In the genomic region with DNA sequence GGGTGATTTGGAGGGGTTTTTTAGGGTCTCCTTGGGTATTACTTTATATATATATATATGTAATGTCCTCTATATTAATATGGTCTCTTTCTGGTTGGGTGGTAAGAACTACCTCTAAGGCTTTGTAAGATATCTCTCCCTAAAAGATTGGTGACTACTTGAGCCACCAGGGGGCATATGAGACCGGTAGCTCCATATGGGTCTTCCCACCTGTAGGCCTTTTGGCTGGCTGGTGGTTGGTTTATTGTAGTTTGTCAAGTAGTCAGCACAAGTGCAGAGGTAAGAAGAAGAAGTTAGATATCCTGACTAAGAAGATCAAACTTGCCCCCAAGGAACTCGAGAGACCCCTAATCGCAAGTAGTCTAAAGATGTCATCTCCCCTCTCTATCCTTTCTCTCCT, we compare ENCODE assay signal across 20 mouse cellular contexts. TPM values are rescaled to one million over a fixed set of nuclear protein-coding genes. Genes with fewer than 3 reads are reported as not detected.
DNase-seq lines count a peak whose midpoint lies in the region; ATAC-seq and TF ChIP-seq lines count a peak whose summit lies in the region.
"Had no signal": no experiment of that assay in that cellular context is flagged by ENCODE, and none has a peak within 500 bp of the region (broad histone marks: within the 10 kb centered on the region; RNA-seq: fewer than 3 reads in every experiment).

No protein-coding gene starts in this region.

- no peak for DNase-seq in kidney, postnatal 0 days (ENCODE audit: low spot score)
- DNase-seq in kidney, adult 18-20 months: no peak
- peak; percentile 51 for DNase-seq in spleen, postnatal 36 days (ENCODE audit: low spot score in 2 of 2)
- DNase-seq in spleen, adult 12 weeks (ENCODE audit: low spot score): no peak
- no peak for DNase-seq in ES-E14 (ENCODE audit: low read depth, low spot score)
- no peak for DNase-seq in stomach, postnatal 0 days (ENCODE audit: low spot score)
- DNase-seq in left cerebral cortex, adult 8-10 months (ENCODE audit: low spot score in 2 of 2): no peak
- DNase-seq: cerebellum, adult 2 months; heart, postnatal 4 days; kidney, adult 9 months; thymus, adult 18-20 months; thymus, postnatal 4 days had no signal

- H3K4me1 ChIP-seq in kidney, postnatal 0 days (replicated peaks; ENCODE audit: insufficient read depth, low read length): no peaks in the 10 kb centered on the region
- H3K4me1 ChIP-seq in ES-E14 (ENCODE audit: control insufficient read depth in 2 of 2, insufficient read depth in 2 of 2, low read length in 2 of 2, poor library complexity in 1 of 2): peaks cover 0 to 2% of the 10 kb centered on the region in 2 experiments; a peak in 2 of 4 replicates
- H3K4me1 ChIP-seq in stomach, postnatal 0 days (replicated peaks; ENCODE audit: control insufficient read depth, insufficient read depth): no peaks in the 10 kb centered on the region
- 0 out of 2 replicates have a peak, but pooled peaks cover under 1% of the 10 kb centered on the region for H3K4me1 ChIP-seq in forebrain, embryonic 15.5 days
- H3K4me1 ChIP-seq: limb, embryonic 13.5 days had no signal

- peak; percentile 50; the same call in 1 of the 2 replicates for TF ChIP-seq CTCF in kidney, postnatal 0 days (IDR thresholded peaks at IDR 0.05; ENCODE audit: low read depth)
- peak; percentile 37 for TF ChIP-seq CTCF in stomach, postnatal 0 days (IDR thresholded peaks at IDR 0.05; ENCODE audit: low read depth)

- H3K27ac ChIP-seq in kidney, postnatal 0 days: no peak overlapping the region
- H3K27ac ChIP-seq in ES-E14 (ENCODE audit: insufficient read depth, low read depth, low read length, poor library complexity, severe bottlenecking): no peak overlapping the region
- no peak overlapping the region for H3K27ac ChIP-seq in stomach, postnatal 0 days (replicated peaks)
- H3K27ac ChIP-seq in forebrain, embryonic 15.5 days (replicated peaks): no peak overlapping the region
- H3K27ac ChIP-seq: forebrain, embryonic 10.5 days; limb, embryonic 13.5 days had no signal

- no peak overlapping the region for H3K4me3 ChIP-seq in kidney, postnatal 0 days (replicated peaks; ENCODE audit: low read depth, low read length)
- H3K4me3 ChIP-seq in ES-E14 (ENCODE audit: insufficient read depth in 1 of 2, low read depth in 1 of 2, low read length in 2 of 2, poor library complexity in 1 of 2, severe bottlenecking in 1 of 2): no peak overlapping the region
- H3K4me3 ChIP-seq in stomach, postnatal 0 days (ENCODE audit: low read depth, low read length): no peak overlapping the region
- H3K4me3 ChIP-seq in forebrain, embryonic 15.5 days: no peak overlapping the region
- H3K4me3 ChIP-seq: forebrain, embryonic 10.5 days; limb, embryonic 13.5 days had no signal

- in situ Hi-C loops in ES-E14 (cut with MboI; ENCODE audit: low sequenced_read_pairs in 2 of 2, unreplicated experiment in 2 of 2): loop anchor here in 1 of 2 experiments (25.0 kb wide), 1 partner anchor 417 kb away; no protein-coding TSS in a partner anchor

- no peak overlapping the region for H3K4me2 ChIP-seq in kidney, postnatal 0 days (ENCODE audit: low read length)
- no peak overlapping the region for H3K4me2 ChIP-seq in stomach, postnatal 0 days (replicated peaks; ENCODE audit: low read depth)
- no peak overlapping the region for H3K4me2 ChIP-seq in forebrain, embryonic 15.5 days (replicated peaks)
- H3K4me2 ChIP-seq: limb, embryonic 13.5 days; midbrain, embryonic 11.5 days had no signal

- H3K27me3 ChIP-seq in kidney, postnatal 0 days (ENCODE audit: insufficient read depth, low read length): peaks cover 1% of the 10 kb centered on the region
- no peaks in the 10 kb centered on the region; the same call in 1 of the 2 replicates for H3K27me3 ChIP-seq in stomach, postnatal 0 days (ENCODE audit: control insufficient read depth, insufficient read depth, low read length)
- peaks cover 2% of the 10 kb centered on the region; the same call in 1 of the 2 replicates for H3K27me3 ChIP-seq in forebrain, embryonic 15.5 days

- WGBS in kidney, postnatal 0 days: 82% methylated on average over 3 of the region's 3 CpGs
- WGBS in stomach, postnatal 0 days: 85% methylated on average over 3 of the region's 3 CpGs
- WGBS in forebrain, embryonic 15.5 days: 80% methylated on average over 3 of the region's 3 CpGs

- H3K9ac ChIP-seq in kidney, postnatal 0 days (ENCODE audit: low read depth, low read length): no peak overlapping the region
- H3K9ac ChIP-seq in ES-E14 (ENCODE audit: insufficient read depth, low read depth, low read length, poor library complexity, severe bottlenecking): no peak overlapping the region
- H3K9ac ChIP-seq in stomach, postnatal 0 days (ENCODE audit: low read length): no peak overlapping the region
- H3K9ac ChIP-seq in forebrain, embryonic 15.5 days (replicated peaks): no peak overlapping the region
- H3K9ac ChIP-seq: limb, embryonic 13.5 days had no signal

- no peaks in the 10 kb centered on the region for H3K9me3 ChIP-seq in kidney, postnatal 0 days (replicated peaks; ENCODE audit: low read length)
- no peaks in the 10 kb centered on the region for H3K9me3 ChIP-seq in ES-E14 (ENCODE audit: control insufficient read depth, insufficient read depth, low read depth, low read length)
- H3K9me3 ChIP-seq in stomach, postnatal 0 days (ENCODE audit: control insufficient read depth, low read length): no peaks in the 10 kb centered on the region
- no peaks in the 10 kb centered on the region for H3K9me3 ChIP-seq in forebrain, embryonic 15.5 days
- H3K9me3 ChIP-seq: forebrain, embryonic 10.5 days; limb, embryonic 13.5 days had no signal

- TF ChIP-seq EP300 in stomach, postnatal 0 days (optimal IDR thresholded peaks at IDR 0.05): no peak

- no peaks in the 10 kb centered on the region for H3K36me3 ChIP-seq in kidney, postnatal 0 days (ENCODE audit: insufficient read depth, low read length)
- no peaks in the 10 kb centered on the region for H3K36me3 ChIP-seq in ES-E14 (ENCODE audit: control insufficient read depth, insufficient read depth, low read length, poor library complexity, severe bottlenecking)
- no peaks in the 10 kb centered on the region for H3K36me3 ChIP-seq in stomach, postnatal 0 days (ENCODE audit: control insufficient read depth, insufficient read depth, low read length)
- no peaks in the 10 kb centered on the region for H3K36me3 ChIP-seq in forebrain, embryonic 15.5 days
- H3K36me3 ChIP-seq: forebrain, embryonic 10.5 days; limb, embryonic 13.5 days had no signal

- ATAC-seq in kidney, postnatal 0 days (replicated peaks; ENCODE audit: low FRiP score, low read depth): no peak
- ATAC-seq in stomach, postnatal 0 days (ENCODE audit: low FRiP score, low TSS enrichment): no peak
- no peak for ATAC-seq in forebrain, embryonic 15.5 days (replicated peaks)
- ATAC-seq: hindbrain, embryonic 16.5 days had no signal

TF ChIP-seq in ES-E14, 5 proteins besides CTCF, POLR2A, EP300 and RAD21:
- TF ChIP-seq HCFC1 (IDR thresholded peaks at IDR 0.05; ENCODE audit: borderline replicate concordance, insufficient read depth, low read length): no peak
- 0 out of 2 replicates have a peak, but pooled peaks have one; percentile 7 for TF ChIP-seq ZC3H11A (IDR thresholded peaks at IDR 0.05; ENCODE audit: borderline replicate concordance, low read depth, low read length)
- no peak for TF ChIP-seq MAFK (IDR thresholded peaks at IDR 0.05; ENCODE audit: insufficient read depth, low read depth, low read length)

RNA-seq across cellular contexts. Expression of a gene that starts 1.0 kb away (rescaled TPM):
- 0.25 and 0.26 TPM in 2 replicates for polyA plus RNA-seq in kidney, postnatal 0 days (2015; fragmentation: Nextera tagmentation; extraction: Ambion mirVana)
- total RNA-seq in ES-E14 (2012; rRNA removed): 1.0 and 3.1 TPM in 2 replicates
- polyA plus RNA-seq in stomach, postnatal 0 days (2015; fragmentation: Nextera tagmentation; extraction: Ambion mirVana): 0.02 and 0.06 TPM in 2 replicates
- total RNA-seq in left cerebral cortex, adult 8-10 months (2022): 100 to 1,000 TPM; 404 to 571 (median 466) TPM
- polyA plus RNA-seq in forebrain, embryonic 15.5 days (2015; fragmentation: Nextera tagmentation; extraction: Ambion mirVana): 70.9 and 71.1 TPM in 2 replicates
- total RNA-seq: granulocyte monocyte progenitor cell, adult 5-6 weeks had no signal

RNA-seq across cellular contexts. Expression of a gene that starts 45.2 kb away (rescaled TPM):
- polyA plus RNA-seq in kidney, postnatal 0 days (2015; fragmentation: Nextera tagmentation; extraction: Ambion mirVana): 5.6 and 6.8 TPM in 2 replicates
- 0.26 TPM in 1 of 2 replicates, not detected in the other for total RNA-seq in ES-E14 (2012; rRNA removed)
- polyA plus RNA-seq in stomach, postnatal 0 days (2015; fragmentation: Nextera tagmentation; extraction: Ambion mirVana): 1.1 and 1.7 TPM in 2 replicates
- 1 to 10 TPM in 2 of 4 experiments, under 1 TPM in 2; 0.48 to 1.6 (median 0.85) TPM for total RNA-seq in left cerebral cortex, adult 8-10 months (2022)
- 2.0 and 2.4 TPM in 2 replicates for polyA plus RNA-seq in forebrain, embryonic 15.5 days (2015; fragmentation: Nextera tagmentation; extraction: Ambion mirVana)
- total RNA-seq: gastrocnemius, adult 8-10 months; granulocyte monocyte progenitor cell, adult 5-6 weeks had no signal
- polyA plus RNA-seq: liver, embryonic 16.5 days had no signal

Comparison
In these comparisons a context has a peak if more than half of its experiments do, and no peak if none do; other contexts are left out.
1. DNase-seq: peak in spleen, postnatal 36 days (2 of 2); none in kidney, postnatal 0 days (single experiment), kidney, adult 18-20 months (single experiment), spleen, adult 12 weeks (single experiment), ES-E14 (single experiment), stomach, postnatal 0 days (single experiment) and left cerebral cortex, adult 8-10 months (0 of 2).
2. RNA of a gene that starts 1.0 kb away (polyA plus RNA-seq): 70.9 to 71.1 TPM in forebrain, embryonic 15.5 days; 0.25 to 0.26 TPM in kidney, postnatal 0 days and 0.02 to 0.06 TPM in stomach, postnatal 0 days; every median in the first group is over 10 times any median in the second.